Mouse (Mus musculus): ENCODE measurements at regions not wholly inside any gene's neighbourhood (a gene's known extent, or its start where the extent isn't known, plus 50 kb on each side); places are given as distances from the start of the nearest gene placed in this dataset.

- TF ChIP-seq CTCF (IDR thresholded peaks at IDR 0.05; ENCODE audit: borderline replicate concordance, extremely low read depth, insufficient read depth, insufficient read length) (no peak), POLR2A (IDR thresholded peaks at IDR 0.05; ENCODE audit: borderline replicate concordance, extremely low read depth, insufficient read depth, insufficient read length, poor library complexity, severe bottlenecking) (no peak)
Measured at GRCm38 (mm10) chr3:41366764-41367163, 188.8 kb upstream of the Jade1 start.

Measured in brain, embryonic 14.5 days (tissue).